Mouse (Mus musculus) intestine, postnatal 0 days (tissue): Measurements from ENCODE around the gene Cldn17. TPM values are rescaled to one million over a fixed set of nuclear protein-coding genes. Genes with fewer than 3 reads are reported as not detected.

Source experiments
- ATAC-seq: fragments of 200-750 bp; cut with Nextera tagmentation; 2 replicates; pipeline ENCODE4 v1.8.0; 2017; ENCODE audit warnings: mild to moderate bottlenecking, moderate TSS enrichment, moderate library complexity
- H3K27ac ChIP-seq: fragments of 300-500 bp; sonication (generic); 2 replicates; pipeline ENCODE4 v1.5.1; 2014; ENCODE audit warnings: mild to moderate bottlenecking, low read depth, low read length, moderate library complexity
- H3K27me3 ChIP-seq: fragments of 300-500 bp; sonication (generic); replicated peaks from 2 replicates; pipeline ENCODE4 v1.6.1; 2014; ENCODE audit warnings: low read length, mixed read lengths; ENCODE audit not compliant: control insufficient read depth, insufficient read depth
- H3K36me3 ChIP-seq: fragments of 300-500 bp; sonication (generic); 2 replicates; pipeline ENCODE4 v1.6.1; 2014; ENCODE audit warnings: mild to moderate bottlenecking, moderate library complexity; ENCODE audit not compliant: control insufficient read depth, insufficient read depth
- H3K4me1 ChIP-seq: fragments of 300-500 bp; sonication (generic); replicated peaks from 2 replicates; pipeline ENCODE4 v1.6.1; 2014; ENCODE audit warnings: antibody characterized with exemption, low read length, mixed read lengths; ENCODE audit not compliant: control insufficient read depth, insufficient read depth
- H3K4me2 ChIP-seq: fragments of 300-500 bp; sonication (generic); replicated peaks from 2 replicates; pipeline ENCODE4 v1.6.1; 2014; ENCODE audit warnings: low read depth, mild to moderate bottlenecking, moderate library complexity
- H3K4me3 ChIP-seq: fragments of 300-500 bp; sonication (generic); 2 replicates; pipeline ENCODE4 v1.5.1; 2014; ENCODE audit warnings: low read depth, low read length
- H3K9ac ChIP-seq: fragments of 300-500 bp; sonication (generic); 2 replicates; pipeline ENCODE4 v1.6.1; 2014; ENCODE audit warnings: mild to moderate bottlenecking, low read depth, low read length
- H3K9me3 ChIP-seq: fragments of 300-500 bp; sonication (generic); 2 replicates; pipeline ENCODE4 v1.6.1; 2016; ENCODE audit warnings: mixed run types; ENCODE audit not compliant: control insufficient read depth
- CTCF ChIP-seq: sonication (generic); IDR thresholded peaks from 2 replicates; pipeline ENCODE4 v1.5.1; 2016; ENCODE audit warnings: low read depth, mild to moderate bottlenecking, control low read depth, antibody characterized with exemption, moderate library complexity
- WGBS: fragments of 180-500 bp; shearing (Covaris S2); extraction: QIAGEN DNeasy Blood & Tissue Kit; methylation state at CpG from one replicate; pipeline ENCODE4 v1.1.7; 2014; 5-methylcytosine and 5-hydroxymethylcytosine counted together
- polyA plus RNA-seq: library from polyadenylated mRNA; unstranded; fragments of >200 nt; fragmentation: Nextera tagmentation; extraction: Ambion mirVana; gene quantifications from 2 replicates; pipeline ENCODE4 v1.2.1, GENCODE M21; 2015

The Cldn17 gene
- not detected in 2 replicates for polyA plus RNA-seq

DNA sequence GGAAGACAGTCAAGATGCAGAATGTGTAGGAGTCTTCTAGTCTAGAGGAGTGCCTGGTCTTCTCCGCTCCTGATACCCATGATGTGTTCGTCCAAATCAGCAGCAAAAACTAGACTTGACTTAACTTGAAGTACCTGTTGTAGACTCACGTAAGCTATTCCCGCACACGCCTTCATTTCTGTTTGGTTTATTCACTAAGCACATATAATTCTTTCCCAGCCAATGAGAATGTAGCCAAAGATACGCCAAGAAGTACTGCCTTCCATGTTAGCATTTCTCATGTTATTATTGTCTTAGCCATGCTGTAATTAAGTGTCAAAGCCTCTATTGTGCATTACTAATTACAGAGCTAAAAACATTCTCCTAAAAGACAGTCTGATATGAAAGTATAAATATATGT is at the start of gene Cldn17:
Gene Cldn17 (minus strand): TSS at position 101 of the 400 bp plus-strand sequence.
- no peaks in the 10 kb centered on the region for H3K4me1 ChIP-seq
- whole genome bisulfite sequencing, result 87% methylated on average over 6 of the region's 6 CpGs
- no peak for TF ChIP-seq CTCF
- H3K4me2 ChIP-seq, result no peak within 1 kb of the TSS
- H3K4me3 ChIP-seq, result no peak within 1 kb of the TSS
- H3K36me3 ChIP-seq, result no peaks in the 10 kb centered on the region
- no peaks in the 10 kb centered on the region for H3K27me3 ChIP-seq
- H3K9ac ChIP-seq, result no peak within 1 kb of the TSS
- no peaks in the 10 kb centered on the region for H3K9me3 ChIP-seq
- no peak for ATAC-seq
- H3K27ac ChIP-seq, result no peak within 1 kb of the TSS

DNA sequence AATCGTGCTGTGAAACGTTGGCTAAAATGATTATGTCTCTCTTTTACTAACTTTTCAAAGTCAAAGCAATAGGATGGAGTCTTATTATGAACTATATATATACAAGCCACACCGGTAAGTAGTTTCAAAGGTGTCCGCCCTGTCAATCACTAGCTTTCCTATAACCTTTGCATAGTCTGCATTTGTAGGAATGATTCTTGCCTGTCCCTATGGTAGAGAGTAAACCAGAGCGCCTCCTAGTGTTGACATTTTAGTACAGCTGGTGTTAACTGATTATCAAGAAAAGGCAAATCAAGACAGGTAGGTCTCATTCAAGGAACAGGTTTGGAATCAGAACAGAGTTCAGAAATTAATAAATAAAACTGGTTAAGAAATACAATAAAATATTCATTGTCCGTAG is 35.7 kb upstream of the Cldn17 start:
- H3K4me1 ChIP-seq, result no peaks in the 10 kb centered on the region
- H3K4me3 ChIP-seq, result no peak overlapping the region
- peak; percentile 26; the same call in 1 of the 2 replicates for ATAC-seq
- TF ChIP-seq CTCF, result peak; percentile 81
- H3K36me3 ChIP-seq, result no peaks in the 10 kb centered on the region
- no peak overlapping the region for H3K27ac ChIP-seq
- H3K27me3 ChIP-seq, result no peaks in the 10 kb centered on the region
- H3K4me2 ChIP-seq, result no peak overlapping the region
- no peaks in the 10 kb centered on the region for H3K9me3 ChIP-seq
- no peak overlapping the region for H3K9ac ChIP-seq
- 59% methylated on average over 6 of the region's 6 CpGs for WGBS

DNA sequence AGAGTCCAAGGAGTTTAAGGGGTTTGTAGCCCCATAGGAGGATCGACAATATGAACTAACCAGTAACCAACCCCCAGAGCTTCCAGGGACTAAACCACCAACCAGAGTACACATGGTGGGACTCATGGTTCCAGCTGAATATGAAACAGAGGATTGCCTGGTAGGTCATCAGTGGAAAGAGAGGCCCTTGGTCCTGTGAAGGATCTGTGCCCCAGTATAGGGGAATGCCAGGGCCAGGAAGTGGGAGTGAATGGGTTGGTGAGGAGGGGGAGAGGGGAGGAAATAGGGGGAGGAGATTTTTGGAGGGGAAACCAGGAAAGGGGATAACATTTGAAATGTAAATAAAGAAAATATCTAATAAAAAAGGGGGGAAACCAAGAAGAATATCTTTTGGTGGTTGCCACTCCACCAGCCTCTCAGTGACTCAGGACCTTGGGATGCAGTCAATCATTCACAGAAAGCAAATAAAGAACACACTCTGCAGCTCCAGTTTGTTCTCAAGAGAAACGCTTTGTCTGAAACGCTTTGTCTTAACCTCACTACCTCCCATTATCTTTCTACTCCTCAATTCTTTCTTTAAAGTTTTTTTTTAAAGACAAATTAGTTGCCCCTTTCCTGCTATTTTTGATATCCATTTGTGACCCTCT is 33.2 kb upstream of the Cldn17 start:
- no peak for TF ChIP-seq CTCF
- Histone ChIP-seq H3K4me1 (no peaks in the 10 kb centered on the region), H3K4me3 (no peak overlapping the region), H3K27ac (no peak overlapping the region), H3K4me2 (no peak overlapping the region), H3K36me3 (no peaks in the 10 kb centered on the region), H3K27me3 (no peaks in the 10 kb centered on the region), H3K9me3 (no peaks in the 10 kb centered on the region), H3K9ac (no peak overlapping the region)
- 41% methylated on average over 3 of the region's 3 CpGs for WGBS
- ATAC-seq, result peak; percentile 91

DNA sequence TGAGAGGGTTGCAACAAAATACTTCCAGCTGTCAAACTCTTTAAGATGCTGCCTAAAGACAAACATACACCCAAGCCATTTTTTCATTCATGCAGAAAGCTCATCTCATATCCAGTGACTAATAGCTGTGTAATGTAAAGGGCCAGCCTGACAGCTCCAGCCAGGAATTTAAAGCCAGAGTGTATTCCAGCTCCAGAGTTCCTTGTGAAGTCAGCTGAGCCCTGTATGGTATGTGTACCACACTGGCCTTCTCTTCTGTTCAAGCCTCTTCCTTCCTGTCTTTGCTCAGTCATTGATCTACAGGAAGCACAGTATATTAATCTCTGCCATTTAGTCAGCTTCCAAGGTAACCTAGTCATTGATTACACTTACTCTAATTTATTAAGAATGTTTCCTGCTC is 4.6 kb upstream of the Cldn17 start:
- TF ChIP-seq CTCF, result no peak
- no peaks in the 10 kb centered on the region for H3K36me3 ChIP-seq
- no peak overlapping the region for H3K4me3 ChIP-seq
- H3K9me3 ChIP-seq, result no peaks in the 10 kb centered on the region
- no peak overlapping the region for H3K27ac ChIP-seq
- ATAC-seq, result no peak
- H3K4me2 ChIP-seq, result no peak overlapping the region
- H3K27me3 ChIP-seq, result no peaks in the 10 kb centered on the region
- no peaks in the 10 kb centered on the region for H3K4me1 ChIP-seq
- H3K9ac ChIP-seq, result no peak overlapping the region

DNA sequence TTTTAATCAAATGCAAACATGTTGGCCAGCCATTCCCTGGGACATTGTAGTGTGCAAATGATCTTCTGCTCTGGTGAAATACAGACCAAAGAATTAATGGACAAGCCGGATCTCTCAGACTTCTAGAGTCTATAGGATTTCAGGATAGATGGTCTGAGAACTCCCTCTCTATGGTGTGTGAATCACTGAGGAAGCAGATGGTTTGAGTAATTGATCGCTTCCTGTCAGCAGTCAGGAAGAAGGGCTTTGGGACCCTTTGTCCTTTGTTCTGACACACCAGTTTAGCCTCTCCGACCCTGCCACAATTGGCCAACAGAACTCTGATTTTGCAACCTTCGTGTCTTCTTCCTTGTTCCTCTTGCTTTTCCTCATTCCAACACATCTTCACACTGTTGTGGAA is 1.4 kb upstream of the Cldn17 start:
- Histone ChIP-seq H3K27ac (no peak overlapping the region), H3K27me3 (no peaks in the 10 kb centered on the region), H3K9ac (no peak overlapping the region), H3K36me3 (no peaks in the 10 kb centered on the region), H3K4me1 (no peaks in the 10 kb centered on the region), H3K4me3 (no peak overlapping the region), H3K9me3 (no peaks in the 10 kb centered on the region), H3K4me2 (no peak overlapping the region)
- no peak for TF ChIP-seq CTCF
- ATAC-seq, result no peak
- WGBS, result 58% methylated on average over 4 of the region's 4 CpGs

DNA sequence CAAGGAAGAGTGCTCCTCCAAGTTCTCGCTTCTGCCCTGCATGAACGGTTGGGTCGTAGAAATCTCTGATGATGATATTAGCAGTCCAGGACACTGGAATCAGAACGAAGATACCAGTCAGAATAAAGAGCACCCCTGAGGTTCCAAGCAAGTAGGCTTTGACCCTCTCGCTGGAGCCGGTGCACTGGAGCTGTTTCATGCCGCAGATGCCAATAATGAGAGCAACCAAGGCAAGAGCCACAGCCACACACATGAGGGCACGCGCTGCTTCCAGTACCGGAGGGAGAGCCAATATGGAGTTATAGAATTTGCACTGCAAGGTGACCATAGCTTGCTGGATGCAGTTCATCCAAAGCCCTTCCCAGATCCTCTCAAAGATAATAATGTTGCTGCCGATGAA is 440 bp downstream of the Cldn17 start:
- H3K27ac ChIP-seq, result no peak overlapping the region
- 97% methylated on average over 11 of the region's 11 CpGs for WGBS

DNA sequence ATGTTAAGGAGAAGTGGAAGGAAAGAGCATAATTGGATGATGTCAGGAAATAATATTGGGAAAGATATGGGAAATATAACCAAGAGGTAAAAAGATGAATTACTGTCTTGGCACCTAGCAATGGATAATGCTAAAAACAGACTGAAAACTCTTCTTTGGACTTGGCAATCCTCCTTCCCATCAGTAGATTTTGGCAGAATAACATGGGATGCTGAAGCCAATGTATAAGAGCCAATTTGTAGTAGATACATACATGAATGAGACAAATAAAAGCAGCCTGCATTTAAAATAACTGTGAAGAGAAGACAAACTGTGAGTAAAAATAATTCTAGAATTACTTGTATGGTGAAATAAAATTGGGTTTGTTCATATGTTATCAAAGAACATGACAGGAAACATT is 18.7 kb downstream of the Cldn17 start:
- H3K4me3 ChIP-seq, result no peak overlapping the region
- H3K9ac ChIP-seq, result no peak overlapping the region
- no peaks in the 10 kb centered on the region for H3K4me1 ChIP-seq
- no peaks in the 10 kb centered on the region for H3K27me3 ChIP-seq
- ATAC-seq, result no peak
- H3K4me2 ChIP-seq, result no peak overlapping the region
- no peaks in the 10 kb centered on the region for H3K9me3 ChIP-seq
- TF ChIP-seq CTCF, result no peak
- no peaks in the 10 kb centered on the region for H3K36me3 ChIP-seq
- no peak overlapping the region for H3K27ac ChIP-seq

More for the DNA sequence above, 440 bp downstream of the Cldn17 start:
- Histone ChIP-seq H3K9ac (no peak overlapping the region), H3K27me3 (no peaks in the 10 kb centered on the region), H3K36me3 (no peaks in the 10 kb centered on the region), H3K4me3 (no peak overlapping the region), H3K9me3 (no peaks in the 10 kb centered on the region), H3K4me1 (no peaks in the 10 kb centered on the region), H3K4me2 (no peak overlapping the region)
- TF ChIP-seq CTCF, result no peak
- no peak for ATAC-seq
